Mouse (Mus musculus) kidney, postnatal 36 days (tissue): ENCODE results near the gene Ip6k2.

Experiments
- DNase-seq, 2 experiments: peaks; one replicate each; pipeline ENCODE4 v3.0.0; 2021 to 2022; ENCODE audit warnings: mixed read lengths in 2 of 2

Ip6k2 gene

DNA sequence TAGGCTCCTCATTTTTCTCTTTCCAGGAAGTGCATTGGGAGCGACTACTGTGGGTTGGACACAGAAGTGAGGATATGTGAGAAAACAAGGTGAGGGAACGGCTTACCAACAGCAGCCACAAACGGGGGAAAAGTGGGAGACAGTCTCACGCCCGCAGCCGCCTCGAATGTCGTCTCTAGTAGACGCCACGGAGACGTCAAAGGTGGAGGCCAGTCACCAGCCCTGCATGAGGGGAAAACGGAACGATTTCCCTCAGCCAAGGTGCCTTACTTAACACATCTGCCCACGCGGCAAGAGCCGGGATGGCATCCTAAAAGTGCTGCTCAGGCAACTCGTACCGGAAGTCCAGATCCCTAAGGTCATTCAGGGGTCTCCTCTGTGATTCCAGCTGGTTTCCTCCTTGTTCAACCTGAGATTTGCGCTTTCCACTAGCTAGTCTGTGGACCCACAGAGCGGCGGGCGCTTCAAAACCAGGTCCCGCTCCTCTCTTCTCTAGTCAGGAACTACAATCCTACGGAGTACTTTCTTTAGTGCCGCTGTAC lies 40.6 kb downstream of the Ip6k2 start:
- no peak for DNase-seq

DNA sequence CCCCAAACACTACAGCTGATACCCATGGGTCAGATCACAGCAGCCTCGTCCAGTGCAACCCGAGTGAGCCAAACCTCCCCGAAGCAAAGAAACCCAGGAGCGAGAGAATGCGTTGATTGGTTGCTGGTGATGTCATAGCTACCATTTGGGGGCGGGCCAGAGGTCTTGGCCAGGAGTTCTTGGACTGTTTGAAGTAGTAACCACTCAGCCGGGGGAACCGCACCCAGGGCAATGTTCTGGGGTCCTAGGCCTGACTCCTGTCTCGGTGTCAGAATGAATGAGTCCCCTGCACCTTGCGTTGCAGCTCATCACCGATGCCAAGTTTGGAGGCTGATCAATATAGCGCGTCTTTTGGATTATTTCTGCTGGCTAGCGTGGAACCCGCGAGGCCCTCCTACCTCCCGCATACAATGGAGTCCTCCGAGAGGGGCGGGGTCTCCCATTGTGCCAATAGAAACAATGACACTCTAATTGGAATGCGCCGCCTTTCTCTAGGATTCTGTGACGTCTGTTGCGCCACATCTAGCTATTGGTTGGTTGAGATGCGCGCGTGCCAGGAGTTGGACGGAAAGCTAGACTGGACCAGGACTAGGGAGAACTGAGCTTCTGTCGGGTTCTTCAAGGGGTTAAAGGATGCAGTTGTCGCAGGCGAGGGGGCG lies 41.3 kb downstream of the Ip6k2 start:
- no peak for DNase-seq

DNA sequence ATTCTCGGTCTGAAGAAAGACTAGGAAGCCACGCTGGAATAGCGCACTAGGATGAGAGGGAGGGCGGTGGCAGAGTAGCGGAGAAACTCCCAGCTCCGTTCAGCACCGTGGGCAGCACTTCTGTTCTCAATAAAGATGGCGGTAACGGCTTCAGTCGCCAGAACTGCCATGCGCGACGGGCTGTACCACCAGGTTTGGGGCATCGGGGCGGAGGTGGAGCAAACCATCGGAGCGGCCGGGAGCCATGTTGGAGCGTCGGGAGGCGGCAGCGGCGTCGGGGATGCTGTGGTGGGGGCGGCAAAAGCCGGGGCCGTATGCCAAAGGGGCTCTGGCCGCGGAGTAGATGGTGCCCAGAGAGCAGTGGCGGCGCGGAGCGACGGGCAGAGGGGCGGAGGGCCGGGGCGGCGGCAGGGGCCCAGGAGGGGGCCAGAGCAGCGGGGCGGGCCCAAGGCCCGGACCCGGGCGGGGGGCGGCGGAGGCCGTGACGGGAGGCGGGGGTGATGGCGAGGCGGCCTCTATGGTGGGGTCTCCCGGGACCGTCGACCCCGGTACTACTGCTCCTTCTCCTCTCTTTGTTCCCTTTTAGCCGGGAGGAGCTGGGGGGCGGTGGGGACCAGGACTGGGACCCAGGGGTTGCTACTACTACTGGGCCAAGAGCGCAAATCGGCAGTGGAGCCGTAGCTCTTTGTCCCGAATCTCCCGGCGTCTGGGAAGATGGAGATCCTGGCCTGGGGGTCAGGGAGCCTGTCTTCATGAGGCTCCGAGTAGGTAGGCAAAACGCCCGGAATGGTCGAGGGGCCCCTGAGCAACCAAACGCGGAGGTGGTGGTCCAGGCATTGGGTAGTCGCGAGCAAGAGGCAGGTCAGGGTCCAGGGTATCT lies 42.5 kb downstream of the Ip6k2 start, which contains the start of gene Celsr3:
TSS of gene Celsr3 (plus strand) at position 501 of the 880 bp plus-strand sequence.
- DNase-seq = peak in 1 of 2 experiments; percentile 38

DNA sequence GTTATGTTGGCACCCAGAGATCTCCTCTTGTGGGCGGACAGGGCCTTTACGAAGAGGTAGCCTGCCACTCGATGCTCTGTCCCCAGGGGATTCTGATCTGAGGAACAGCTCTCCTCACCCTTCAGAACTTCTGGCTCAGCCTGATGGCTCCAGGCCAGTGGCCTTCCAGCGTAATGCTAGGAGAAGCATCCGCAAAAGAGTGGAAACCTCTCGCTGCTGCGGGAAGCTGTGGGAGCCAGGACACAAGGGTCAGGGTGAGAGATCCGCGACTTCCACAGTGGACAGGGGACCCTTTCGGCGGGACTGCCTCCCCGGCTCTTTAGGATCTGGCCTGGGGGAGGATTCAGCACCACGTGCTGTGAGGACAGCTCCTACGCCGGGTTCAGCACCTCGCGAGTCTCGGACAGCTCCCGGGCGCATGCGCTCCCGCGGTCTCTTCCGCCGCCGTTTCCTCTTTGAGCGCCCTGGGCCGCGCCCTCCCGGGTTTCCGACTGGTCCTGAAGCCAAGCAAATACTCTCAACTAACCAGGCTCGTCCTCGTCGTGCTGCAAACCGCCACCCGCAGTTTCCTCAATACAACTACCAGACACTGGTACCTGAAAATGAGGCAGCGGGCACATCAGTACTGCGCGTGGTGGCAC lies 43.2 kb downstream of the Ip6k2 start:
- DNase-seq = peak; percentile 68 to 84

DNA sequence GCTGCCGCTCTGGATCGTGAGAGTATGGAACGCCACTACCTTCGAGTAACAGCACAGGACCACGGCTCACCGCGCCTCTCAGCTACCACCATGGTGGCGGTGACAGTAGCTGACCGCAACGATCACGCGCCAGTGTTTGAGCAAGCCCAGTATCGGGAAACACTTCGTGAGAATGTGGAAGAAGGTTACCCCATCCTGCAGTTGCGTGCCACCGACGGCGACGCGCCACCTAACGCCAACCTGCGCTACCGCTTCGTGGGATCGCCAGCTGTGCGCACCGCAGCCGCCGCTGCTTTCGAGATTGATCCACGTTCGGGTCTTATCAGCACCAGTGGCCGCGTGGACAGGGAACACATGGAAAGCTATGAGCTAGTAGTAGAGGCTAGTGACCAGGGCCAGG lies 43.9 kb downstream of the Ip6k2 start:
- no peak for DNase-seq

DNA sequence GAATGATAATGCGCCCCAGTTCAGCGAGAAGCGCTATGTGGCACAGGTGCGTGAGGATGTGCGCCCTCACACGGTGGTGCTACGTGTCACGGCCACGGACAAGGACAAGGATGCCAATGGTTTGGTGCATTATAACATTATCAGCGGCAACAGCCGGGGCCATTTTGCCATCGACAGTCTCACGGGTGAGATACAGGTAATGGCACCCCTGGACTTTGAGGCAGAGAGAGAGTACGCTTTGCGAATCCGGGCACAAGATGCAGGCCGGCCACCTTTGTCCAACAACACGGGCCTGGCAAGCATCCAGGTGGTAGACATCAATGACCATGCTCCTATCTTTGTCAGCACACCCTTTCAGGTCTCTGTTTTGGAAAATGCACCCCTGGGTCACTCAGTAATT lies 44.3 kb downstream of the Ip6k2 start:
- no peak for DNase-seq

DNA sequence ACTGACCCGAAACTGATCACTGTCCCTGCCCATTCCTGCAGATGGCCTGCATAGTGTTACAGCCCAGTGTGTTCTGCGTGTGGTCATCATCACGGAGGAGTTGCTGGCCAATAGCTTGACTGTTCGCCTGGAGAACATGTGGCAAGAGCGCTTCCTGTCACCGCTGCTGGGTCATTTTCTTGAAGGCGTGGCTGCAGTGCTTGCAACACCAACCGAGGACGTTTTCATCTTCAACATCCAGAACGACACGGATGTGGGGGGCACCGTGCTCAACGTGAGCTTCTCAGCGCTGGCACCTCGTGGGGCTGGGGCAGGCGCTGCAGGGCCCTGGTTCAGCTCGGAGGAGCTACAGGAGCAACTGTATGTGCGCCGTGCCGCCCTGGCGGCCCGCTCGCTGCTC lies 48.0 kb downstream of the Ip6k2 start:
- no peak for DNase-seq

DNA sequence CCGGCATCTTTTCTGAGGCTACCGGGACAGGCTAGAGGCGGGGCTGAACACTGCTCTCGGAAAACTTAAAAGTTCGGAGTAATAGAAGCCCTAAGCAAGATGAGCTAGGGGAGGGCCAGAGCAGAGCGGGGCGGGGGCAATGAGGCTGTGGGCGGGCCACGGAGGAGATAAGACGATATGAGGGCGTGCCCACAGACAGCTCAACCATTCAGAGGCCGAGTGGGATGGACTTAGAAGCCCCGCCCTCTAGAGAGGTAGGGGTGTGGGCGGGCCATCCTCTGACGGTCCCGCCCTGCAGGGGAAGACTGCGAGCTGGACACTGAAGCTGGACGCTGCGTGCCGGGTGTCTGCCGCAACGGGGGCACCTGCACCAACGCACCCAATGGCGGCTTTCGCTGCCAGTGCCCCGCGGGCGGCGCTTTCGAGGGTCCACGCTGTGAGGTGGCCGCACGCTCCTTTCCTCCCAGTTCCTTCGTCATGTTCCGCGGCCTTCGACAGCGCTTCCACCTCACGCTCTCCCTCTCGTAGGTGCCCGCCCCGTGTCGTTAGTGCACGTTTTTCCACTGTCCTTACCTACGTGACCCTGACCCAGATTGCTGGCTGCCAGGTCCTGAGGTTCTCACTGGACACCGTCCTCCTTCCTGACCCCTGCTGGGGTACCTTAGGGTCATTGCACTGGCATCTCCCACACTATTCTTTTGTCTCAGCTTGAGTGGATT lies 49.0 kb downstream of the Ip6k2 start:
- peak; percentile 94 to 97 for DNase-seq

DNA sequence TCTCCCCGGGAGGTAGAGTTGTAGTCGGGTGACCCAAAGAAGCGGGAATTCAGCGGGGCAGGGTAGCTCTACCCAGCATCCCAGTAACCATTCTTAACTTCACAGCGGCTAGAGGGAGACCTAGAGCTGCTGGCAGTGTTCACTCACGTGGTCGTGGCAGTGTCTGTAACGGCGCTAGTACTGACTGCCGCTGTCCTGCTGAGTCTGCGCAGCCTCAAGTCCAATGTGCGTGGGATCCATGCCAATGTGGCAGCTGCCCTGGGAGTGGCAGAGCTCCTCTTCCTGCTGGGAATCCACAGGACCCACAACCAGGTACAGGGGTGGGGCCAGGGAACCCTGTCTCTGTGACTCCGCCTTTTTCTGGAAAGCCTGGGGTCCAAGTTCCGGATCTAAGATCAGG lies 59.4 kb downstream of the Ip6k2 start:
- peak; percentile 90 to 91 for DNase-seq

DNA sequence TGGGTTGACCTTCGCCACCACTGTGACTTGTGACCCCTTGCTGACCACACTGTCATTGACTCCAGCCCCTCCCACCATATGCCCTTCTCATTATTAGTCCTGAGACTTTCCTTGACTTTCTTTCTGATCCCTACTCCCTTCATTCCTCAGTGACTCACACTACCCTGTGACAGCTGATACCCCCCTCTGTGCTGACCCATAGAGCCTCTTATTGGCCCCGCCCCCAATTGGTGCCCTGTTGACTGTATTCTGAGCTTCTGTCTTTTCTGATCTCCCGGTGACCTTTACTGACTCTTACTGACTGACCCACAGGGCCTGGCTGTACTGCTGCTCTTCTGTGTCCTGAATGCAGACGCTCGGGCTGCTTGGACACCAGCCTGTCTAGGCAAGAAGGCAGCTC lies 61.8 kb downstream of the Ip6k2 start:
- no peak for DNase-seq

DNA sequence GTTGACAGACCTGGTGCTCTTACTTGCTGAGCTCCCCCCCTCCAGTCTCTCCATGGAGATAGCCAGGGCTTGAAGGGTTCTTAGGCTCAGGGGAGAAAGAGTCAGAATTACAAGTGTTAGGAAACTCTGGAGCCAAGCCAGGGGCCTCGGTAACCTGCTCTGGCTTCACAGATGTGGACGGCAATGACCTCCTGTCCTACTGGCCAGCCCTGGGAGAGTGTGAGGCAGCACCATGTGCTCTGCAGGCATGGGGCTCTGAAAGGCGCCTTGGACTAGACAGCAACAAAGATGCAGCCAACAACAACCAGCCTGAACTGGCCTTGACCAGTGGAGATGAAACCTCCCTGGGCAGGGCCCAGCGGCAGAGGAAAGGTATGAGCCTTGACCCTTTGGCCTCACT lies 63.8 kb downstream of the Ip6k2 start:
- DNase-seq = peak; percentile 60 to 71

DNA sequence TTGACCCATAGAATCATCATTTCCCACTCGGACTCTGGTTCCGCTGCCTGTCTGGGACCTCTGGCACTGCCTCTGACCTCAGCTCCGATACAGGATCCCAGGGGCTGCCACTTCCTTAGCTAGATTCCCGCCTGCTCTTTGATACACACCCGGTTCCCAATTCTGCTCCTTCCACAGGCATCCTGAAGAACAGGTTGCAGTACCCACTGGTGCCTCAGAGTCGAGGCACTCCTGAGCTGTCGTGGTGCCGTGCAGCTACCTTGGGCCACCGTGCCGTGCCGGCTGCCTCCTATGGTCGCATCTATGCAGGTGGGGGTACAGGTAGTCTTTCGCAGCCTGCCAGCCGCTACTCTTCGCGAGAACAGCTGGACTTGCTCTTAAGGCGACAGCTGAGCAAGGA lies 64.8 kb downstream of the Ip6k2 start:
- DNase-seq = no peak

DNA sequence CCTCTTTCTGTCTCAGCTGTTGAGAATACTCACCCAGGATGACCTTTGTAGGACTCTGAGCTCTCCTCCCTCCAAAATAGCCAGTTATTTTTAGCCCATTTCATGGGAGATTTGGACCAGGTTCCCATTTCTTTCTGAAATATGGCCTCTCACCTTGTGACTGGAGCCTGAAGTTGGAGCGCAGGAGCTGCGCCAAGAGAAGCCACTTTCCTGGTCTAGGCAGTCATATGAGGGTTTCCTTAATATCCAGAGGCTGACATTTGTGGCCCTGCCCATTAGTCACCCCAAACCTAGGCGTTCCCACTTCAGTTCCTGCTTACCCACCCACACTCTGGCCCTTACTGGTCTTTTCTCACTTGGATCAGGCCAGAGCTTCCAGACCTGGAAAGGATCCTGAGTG lies 69.4 kb downstream of the Ip6k2 start, which contains the start of gene Slc26a6:
TSS of gene Slc26a6 (plus strand) at position 308 of the 400 bp plus-strand sequence.
- no peak for DNase-seq

DNA sequence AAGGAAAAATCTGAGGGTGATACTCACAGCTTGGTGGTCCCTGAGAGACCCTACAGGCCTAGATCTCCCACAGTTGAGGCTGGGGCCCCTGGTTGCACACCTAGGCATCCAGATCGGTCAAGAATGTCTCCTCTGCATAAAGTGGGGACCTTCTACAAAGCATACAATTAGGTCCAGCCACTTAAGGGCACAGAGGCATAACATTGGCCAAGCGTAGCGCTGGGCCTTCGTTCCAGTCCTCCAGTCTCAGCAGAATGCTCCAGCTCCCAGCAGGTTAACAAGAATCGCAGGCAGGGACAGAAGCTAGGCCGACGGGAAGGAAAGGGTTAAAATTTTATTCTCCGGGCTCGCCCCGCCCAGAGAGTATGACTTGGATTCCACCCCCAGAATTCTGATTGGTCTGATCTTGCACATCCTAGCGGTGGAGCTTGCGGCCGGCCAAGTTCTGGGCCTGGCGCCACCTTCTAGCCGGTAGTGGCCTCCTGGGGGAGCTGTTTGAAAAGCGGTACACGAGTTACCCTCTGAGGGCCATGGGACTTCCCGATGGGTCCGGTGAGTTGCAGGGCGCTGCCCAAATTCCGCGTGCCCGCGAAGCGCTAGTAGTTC lies 70.1 kb downstream of the Ip6k2 start:
- peak; percentile 94 to 96 for DNase-seq

DNA sequence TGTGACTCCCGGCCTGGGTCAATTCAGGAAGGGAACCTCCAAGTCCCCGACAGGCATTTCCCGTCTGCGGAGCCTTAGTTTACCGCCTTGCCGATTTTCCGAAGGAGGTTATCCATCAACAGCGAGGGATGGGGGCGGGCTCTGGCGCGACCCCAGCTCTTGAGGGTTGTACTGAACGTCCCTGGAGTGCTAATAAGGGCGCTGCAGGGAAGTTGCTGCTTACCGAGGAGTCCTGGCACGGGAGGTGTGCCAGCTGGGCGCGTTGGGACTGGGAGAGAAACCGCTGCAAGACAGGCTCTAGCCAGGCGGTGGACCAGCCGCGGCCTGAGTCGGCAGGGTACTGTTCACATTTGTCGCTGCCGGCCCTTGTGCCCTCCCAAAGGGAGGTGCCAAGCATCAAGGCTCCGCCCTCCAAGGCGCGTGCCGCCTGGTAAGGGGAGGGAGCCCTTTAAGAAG lies 70.7 kb downstream of the Ip6k2 start:
- peak; percentile 91 to 93 for DNase-seq

DNA sequence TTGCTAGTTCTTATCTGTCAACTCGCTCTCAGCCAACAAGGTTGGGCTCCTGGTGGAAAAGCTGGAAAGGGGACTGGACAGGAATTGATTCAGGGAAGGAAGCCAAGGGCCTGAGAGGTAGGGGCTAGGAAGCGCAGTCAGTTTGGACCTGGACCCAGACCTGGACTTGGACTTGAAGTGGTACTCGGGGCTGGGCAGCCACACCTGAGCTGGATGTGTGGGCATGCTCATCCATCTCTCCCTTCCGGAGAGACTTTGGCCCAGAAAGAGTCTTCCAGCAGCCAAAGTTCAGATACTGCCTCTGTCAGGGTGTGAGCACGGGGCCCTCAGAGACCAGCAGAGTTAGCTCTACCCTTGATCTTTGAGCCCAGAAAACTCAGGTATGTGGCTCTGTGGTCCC lies 71.7 kb downstream of the Ip6k2 start:
- peak; percentile 57 to 73 for DNase-seq
